In genomic region chr13:31667919-31668524, GRCm38 (mm10) we compare ENCODE assay signal across 23 mouse cellular contexts. TPM values are rescaled to one million over a fixed set of nuclear protein-coding genes. Genes with fewer than 3 reads are reported as not detected.
DNase-seq lines count a peak whose midpoint lies in the region; ATAC-seq lines count a peak whose summit lies in the region.
"Had no signal": no experiment of that assay in that cellular context is flagged by ENCODE, and none has a peak within 500 bp of the region (broad histone marks: within the 10 kb centered on the region; RNA-seq: fewer than 3 reads in every experiment).

No protein-coding gene starts in this region.

- H3K4me2 ChIP-seq in hindbrain, embryonic 16.5 days (ENCODE audit: low read length), result no peak overlapping the region
- no peak overlapping the region for H3K4me2 ChIP-seq in lung, embryonic 15.5 days
- H3K4me2 ChIP-seq: heart, embryonic 13.5 days; stomach, embryonic 15.5 days had no signal

- H3K27ac ChIP-seq in hindbrain, embryonic 16.5 days (ENCODE audit: low read depth, low read length), result no peak overlapping the region
- no peak overlapping the region for H3K27ac ChIP-seq in hindbrain, embryonic 10.5 days
- H3K27ac ChIP-seq in lung, embryonic 15.5 days, result no peak overlapping the region
- H3K27ac ChIP-seq: forebrain, embryonic 10.5 days; gastrocnemius, adult 2 months; heart, embryonic 13.5 days; left cerebral cortex, adult 2 months; stomach, embryonic 15.5 days had no signal

- no peaks in the 10 kb centered on the region for H3K9me3 ChIP-seq in hindbrain, embryonic 16.5 days (ENCODE audit: control insufficient read depth, low read length)
- no peaks in the 10 kb centered on the region for H3K9me3 ChIP-seq in hindbrain, embryonic 10.5 days
- H3K9me3 ChIP-seq in lung, embryonic 15.5 days, result no peaks in the 10 kb centered on the region
- H3K9me3 ChIP-seq: forebrain, embryonic 10.5 days; heart, embryonic 13.5 days; stomach, embryonic 15.5 days had no signal

- no peaks in the 10 kb centered on the region for H3K27me3 ChIP-seq in hindbrain, embryonic 16.5 days (replicated peaks; ENCODE audit: control insufficient read depth, insufficient read depth, low read length)
- no peaks in the 10 kb centered on the region for H3K27me3 ChIP-seq in hindbrain, embryonic 10.5 days (ENCODE audit: insufficient read depth, poor library complexity, severe bottlenecking)
- H3K27me3 ChIP-seq in lung, embryonic 15.5 days, result no peaks in the 10 kb centered on the region
- H3K27me3 ChIP-seq: heart, embryonic 13.5 days; stomach, embryonic 15.5 days had no signal

- no peaks in the 10 kb centered on the region for H3K36me3 ChIP-seq in hindbrain, embryonic 16.5 days (ENCODE audit: control insufficient read depth, insufficient read depth, low read length)
- no peaks in the 10 kb centered on the region for H3K36me3 ChIP-seq in hindbrain, embryonic 10.5 days
- no peaks in the 10 kb centered on the region for H3K36me3 ChIP-seq in lung, embryonic 15.5 days
- H3K36me3 ChIP-seq: forebrain, embryonic 10.5 days; heart, embryonic 13.5 days; stomach, embryonic 15.5 days had no signal

- H3K9ac ChIP-seq in hindbrain, embryonic 16.5 days (ENCODE audit: low read depth, low read length), result no peak overlapping the region
- H3K9ac ChIP-seq in lung, embryonic 15.5 days, result no peak overlapping the region
- H3K9ac ChIP-seq: heart, embryonic 13.5 days; stomach, embryonic 15.5 days had no signal

- 62% methylated on average over 6 of the region's 6 CpGs for WGBS in hindbrain, embryonic 16.5 days
- 75% methylated on average over 6 of the region's 6 CpGs for WGBS in hindbrain, embryonic 10.5 days
- WGBS in lung, embryonic 15.5 days, result 27% methylated on average over 6 of the region's 6 CpGs

- no peak overlapping the region for H3K4me3 ChIP-seq in hindbrain, embryonic 16.5 days (ENCODE audit: low read length)
- no peak overlapping the region for H3K4me3 ChIP-seq in hindbrain, embryonic 10.5 days
- H3K4me3 ChIP-seq in lung, embryonic 15.5 days, result no peak overlapping the region
- H3K4me3 ChIP-seq: forebrain, embryonic 10.5 days; gastrocnemius, adult 2 months; heart, embryonic 13.5 days; left cerebral cortex, adult 2 months; stomach, embryonic 15.5 days had no signal

- no peak for DNase-seq in hindbrain, embryonic 10.5 days (ENCODE audit: low spot score)
- DNase-seq in lung, postnatal 4 days, result no peak
- peak; percentile 17 for DNase-seq in NIH3T3 (ENCODE audit: low read depth)
- peak; percentile 17 for DNase-seq in adipocyte (ENCODE audit: low spot score)
- DNase-seq: adrenal gland, postnatal 25 days; cerebellum, adult 18-20 months; cerebellum, postnatal 25 days; embryo, embryonic 11 days; gastrocnemius, adult 2 months; heart, postnatal 36 days; kidney, postnatal 25 days; left cerebral cortex, postnatal 4 days; liver; retina, postnatal 1 day had no signal

- 0 out of 2 replicates have a peak, but pooled peaks have one; percentile 42 for ATAC-seq in hindbrain, embryonic 16.5 days
- peak; percentile 87; the same call in 1 of the 2 replicates for ATAC-seq in lung, embryonic 15.5 days (ENCODE audit: borderline replicate concordance, extremely low read depth, low FRiP score, low TSS enrichment)
- ATAC-seq in inflammation-experienced regulatory T-cells, adult 6 months, result no peak
- ATAC-seq: midbrain, embryonic 16.5 days; Patski had no signal

- H3K4me1 ChIP-seq in hindbrain, embryonic 16.5 days (ENCODE audit: control insufficient read depth, insufficient read depth, low read depth, low read length), result no peaks in the 10 kb centered on the region
- no peaks in the 10 kb centered on the region; the same call in 1 of the 2 replicates for H3K4me1 ChIP-seq in hindbrain, embryonic 10.5 days (replicated peaks)
- H3K4me1 ChIP-seq in lung, embryonic 15.5 days, result peaks cover 17% of the 10 kb centered on the region
- H3K4me1 ChIP-seq: forebrain, embryonic 10.5 days; heart, embryonic 13.5 days had no signal

RNA-seq across cellular contexts. Expression of gene Foxf2, which starts 42.4 kb away (rescaled TPM):
- polyA plus RNA-seq in hindbrain, embryonic 16.5 days (2015; fragmentation: Nextera tagmentation; extraction: Ambion mirVana), result 4.2 and 5.1 TPM in 2 replicates
- polyA plus RNA-seq in hindbrain, embryonic 10.5 days (2016; fragmentation: Nextera tagmentation; extraction: Ambion mirVana), result 5.7 and 11.8 TPM in 2 replicates
- 29.5 and 30.4 TPM in 2 replicates for polyA plus RNA-seq in lung, embryonic 15.5 days (2015; fragmentation: Nextera tagmentation; extraction: Ambion mirVana)
- polyA plus RNA-seq in inflammation-experienced regulatory T-cells, adult 6 months (2017; shearing (Covaris generic)), result not detected

Comparison
In these comparisons a context has a peak if more than half of its experiments do, and no peak if none do; other contexts are left out.
1. DNase-seq: peak in NIH3T3 (single experiment) and adipocyte (single experiment); none in hindbrain, embryonic 10.5 days (single experiment) and lung, postnatal 4 days (0 of 2).